Mouse (Mus musculus) heart, adult 8-10 months (tissue): ENCODE results near the gene Nek10. TPM values are rescaled to one million over a fixed set of nuclear protein-coding genes. Genes with fewer than 3 reads are reported as not detected.
"Not testable (repeated sequence)": the region's sequence is repeated elsewhere in the genome, so short reads cannot be mapped to it uniquely, and the experiment has no call there.

Experiments used
- DNase-seq: peaks from one replicate; pipeline ENCODE4 v3.0.0; 2022; ENCODE audit warnings: low spot score
- total RNA-seq, 4 experiments: library from RNA; stranded (reverse); gene quantifications; 2 replicates each; pipeline ENCODE4 v1.2.4; 2022

The Nek10 gene
- under 1 TPM; 0.11 to 0.19 (median 0.12) TPM for total RNA-seq

DNA sequence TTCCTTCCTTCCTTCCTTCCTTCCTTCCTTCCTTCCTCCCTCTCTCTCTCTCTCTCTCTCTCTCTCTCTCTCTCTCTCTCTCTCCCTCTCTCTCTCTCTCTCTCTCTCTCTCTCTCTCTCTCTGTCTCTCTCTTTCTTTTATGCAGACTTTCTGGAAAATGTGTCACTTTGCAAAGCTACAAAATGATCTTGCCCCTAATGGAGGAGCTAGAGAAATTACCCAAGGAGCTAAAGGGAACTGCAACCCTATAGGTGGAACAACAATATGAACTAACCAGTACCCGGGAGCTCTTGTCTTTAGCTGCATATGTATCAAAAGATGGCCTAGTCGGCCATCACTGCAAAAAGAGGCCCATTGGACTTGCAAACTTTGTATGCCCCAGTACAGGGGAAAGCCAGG, at the start of gene Nek10:
Nek10 (plus strand) TSS at position 301 of the 400 bp plus-strand sequence.
- not testable (repeated sequence) for DNase-seq

DNA sequence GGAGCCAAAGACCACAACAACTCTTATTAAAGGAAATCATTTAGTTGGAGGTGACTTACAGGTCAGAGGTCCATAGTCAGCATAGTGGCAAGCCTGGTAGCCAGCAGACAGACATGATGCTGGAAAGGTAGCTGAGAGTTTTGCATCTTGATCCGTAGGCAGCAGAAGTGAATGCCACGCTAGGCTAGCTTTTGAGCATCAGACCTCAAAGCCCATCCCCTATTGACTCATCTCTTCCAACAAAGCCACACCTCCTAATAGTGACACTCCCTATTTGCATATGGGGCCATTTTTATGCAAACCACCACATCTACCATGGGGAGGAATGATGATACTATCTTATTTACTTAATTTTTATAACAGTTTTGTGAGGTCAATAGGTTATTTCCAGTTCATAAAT, 22.0 kb upstream of the Nek10 start:
- no peak for DNase-seq

DNA sequence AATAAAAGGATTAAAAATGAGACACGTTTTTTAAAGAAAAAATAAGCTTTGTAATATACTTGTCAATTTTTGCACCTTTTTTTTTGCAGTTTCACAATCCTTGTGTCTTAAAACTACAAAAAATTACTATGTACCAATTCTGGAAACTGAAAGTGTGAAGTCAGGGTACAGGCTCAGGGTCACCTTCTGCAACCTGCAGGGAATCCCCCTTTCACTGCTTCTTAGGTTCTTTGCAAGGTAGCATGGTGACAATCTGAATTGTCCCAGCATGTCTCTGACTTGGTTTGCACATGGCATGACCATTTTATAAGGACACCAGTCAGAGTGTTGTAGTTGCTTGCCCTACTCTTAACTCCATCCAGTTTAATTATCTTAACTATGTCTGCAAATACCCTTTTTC, 19.0 kb upstream of the Nek10 start:
- DNase-seq, result no peak

- DNase-seq, result no peak
Observed at GRCm38 (mm10) chr14:14786979-14787378, 16.2 kb upstream of the Nek10 start.

DNA sequence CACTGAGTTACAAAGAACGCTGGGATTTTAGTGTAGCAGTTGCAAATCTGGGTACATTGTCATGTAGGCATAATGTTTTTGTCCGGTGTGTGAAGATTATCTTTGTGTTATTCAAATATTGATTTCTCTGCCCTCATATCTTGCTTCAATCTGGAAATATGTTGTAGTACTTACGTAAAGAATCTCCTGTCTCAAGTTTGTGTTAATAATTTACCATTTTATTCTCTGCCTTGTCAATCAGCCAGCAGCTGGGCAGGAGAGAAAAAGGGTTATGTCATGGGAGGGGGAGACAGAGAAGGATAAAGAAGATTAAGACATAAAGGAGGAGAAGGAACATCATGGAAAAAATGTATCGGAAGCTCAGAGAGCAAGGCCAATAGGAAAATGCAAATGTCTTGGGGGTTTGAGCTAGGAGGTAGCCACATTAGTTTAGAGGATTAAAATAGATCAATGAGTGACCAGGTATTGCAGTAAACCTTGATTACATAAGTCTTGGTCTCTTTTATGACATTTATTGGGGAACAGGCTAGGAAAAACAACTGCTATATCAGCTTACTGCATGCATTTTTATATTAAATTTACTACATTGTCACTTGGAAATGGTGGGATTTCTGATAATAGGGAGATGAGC, 13.3 kb upstream of the Nek10 start:
- no peak for DNase-seq

DNA sequence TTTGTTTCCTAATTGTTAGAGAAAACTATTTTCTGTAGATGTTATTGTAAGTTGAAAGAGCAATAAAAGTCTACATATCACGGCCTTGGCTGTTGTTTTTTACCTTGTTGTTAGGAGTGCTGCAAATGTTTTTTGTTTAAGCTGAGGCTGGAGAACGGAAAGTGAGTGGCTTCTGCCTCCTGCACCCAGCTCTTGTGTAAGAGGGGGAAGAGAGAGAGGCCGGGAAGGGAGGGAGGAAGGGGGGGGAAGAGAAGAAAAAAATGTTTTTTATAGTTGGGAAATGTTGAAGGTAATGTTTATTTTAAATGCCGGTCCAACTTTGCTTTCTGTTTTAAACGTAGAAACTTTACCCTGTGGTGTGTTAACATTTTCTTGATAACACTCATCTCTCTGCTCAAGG, 3.4 kb upstream of the Nek10 start:
- DNase-seq, result no peak

GRCm38 (mm10) chr14:14800332-14800731, 2.9 kb upstream of the Nek10 start:
- DNase-seq, result no peak

GRCm38 (mm10) chr14:14800810-14801209, 2.4 kb upstream of the Nek10 start:
- DNase-seq, result no peak

DNA sequence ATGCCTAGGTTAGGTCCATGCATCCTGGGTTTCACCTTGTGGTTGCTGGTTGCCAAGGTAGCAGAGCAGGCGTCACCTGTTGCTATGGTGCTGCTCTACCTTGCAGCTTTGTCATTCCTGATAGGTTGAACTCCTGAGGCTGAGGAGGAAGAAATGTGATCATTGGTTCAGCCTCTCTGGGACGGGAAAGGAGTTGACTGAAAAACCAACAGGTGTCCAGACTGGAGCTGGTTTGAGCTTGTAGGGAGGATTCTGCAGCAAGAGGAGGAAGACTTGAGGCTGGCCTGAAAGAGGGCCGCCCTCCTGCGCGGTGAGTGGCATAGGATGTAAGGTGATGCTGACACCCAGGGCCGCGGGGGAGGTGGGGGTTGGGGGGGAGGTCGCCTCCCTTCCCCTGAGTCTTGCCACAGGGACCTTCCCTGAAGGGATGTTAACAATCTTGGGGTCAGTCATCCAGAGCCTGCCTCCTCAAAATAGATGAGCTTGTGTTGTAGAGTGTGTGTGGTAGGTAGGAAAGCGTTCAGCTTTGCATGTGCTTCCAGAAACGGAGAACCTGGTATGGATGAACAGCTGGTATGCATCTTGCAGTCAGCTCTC, 804 bp downstream of the Nek10 start:
- DNase-seq, result no peak

GRCm38 (mm10) chr14:14804518-14805212, 1.4 kb downstream of the Nek10 start:
- no peak for DNase-seq

DNA sequence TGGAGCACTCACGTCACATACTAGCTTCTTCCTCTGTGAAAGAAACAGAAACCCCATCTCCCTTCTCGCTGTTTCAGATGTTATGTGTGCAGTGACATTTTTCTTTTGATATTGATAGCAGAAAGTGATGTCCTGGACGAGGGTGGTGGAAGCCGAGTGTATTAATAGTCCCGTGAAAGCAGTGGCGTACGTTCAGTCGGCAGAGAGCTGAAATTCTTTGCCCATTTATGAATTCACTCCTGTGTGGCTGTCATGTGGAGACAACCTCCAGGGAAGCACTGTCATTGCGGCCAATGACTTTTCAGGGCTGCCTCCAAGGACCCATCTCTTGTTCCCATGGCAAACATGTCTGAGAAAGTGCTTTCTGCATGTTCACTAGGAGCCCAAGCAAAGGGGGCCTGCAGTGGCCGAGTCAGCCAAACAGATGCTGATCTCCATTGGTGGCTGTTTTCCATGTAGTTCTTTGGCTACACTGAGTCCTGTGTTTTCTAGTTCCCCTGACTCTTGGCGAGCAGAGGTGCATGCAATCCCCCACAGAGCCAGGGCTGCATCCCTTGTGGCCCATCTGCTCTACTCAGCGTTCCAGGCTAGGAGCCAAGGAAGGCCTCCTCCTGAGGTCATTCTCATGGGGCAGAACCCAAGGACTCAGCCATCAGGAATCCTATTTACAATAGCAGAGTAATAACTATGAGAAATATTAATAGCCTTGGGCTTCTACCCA, 29.5 kb downstream of the Nek10 start:
- peak; percentile 85 for DNase-seq

- DNase-seq, result no peak
Observed at GRCm38 (mm10) chr14:14833498-14833897, 30.3 kb downstream of the Nek10 start.

DNA sequence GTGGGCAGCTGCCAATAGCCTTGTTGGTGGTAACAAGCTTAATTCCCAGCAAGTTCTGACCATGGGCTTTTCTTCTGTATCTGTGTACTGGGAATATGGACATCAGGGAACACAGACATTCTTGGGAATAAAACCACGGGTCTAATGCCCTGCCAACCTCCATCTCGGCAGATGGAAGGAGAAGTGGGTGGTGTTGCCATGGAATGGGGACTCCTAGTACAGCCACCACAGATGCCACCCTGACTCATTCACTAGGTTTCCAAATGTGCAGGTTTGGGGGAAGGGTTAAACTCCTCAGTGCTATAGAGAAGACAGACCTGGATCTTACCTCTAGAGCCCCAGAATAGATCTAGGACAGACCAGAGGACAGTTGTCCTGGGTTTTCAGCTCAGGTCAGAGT, 31.1 kb downstream of the Nek10 start:
- DNase-seq, result no peak

DNA sequence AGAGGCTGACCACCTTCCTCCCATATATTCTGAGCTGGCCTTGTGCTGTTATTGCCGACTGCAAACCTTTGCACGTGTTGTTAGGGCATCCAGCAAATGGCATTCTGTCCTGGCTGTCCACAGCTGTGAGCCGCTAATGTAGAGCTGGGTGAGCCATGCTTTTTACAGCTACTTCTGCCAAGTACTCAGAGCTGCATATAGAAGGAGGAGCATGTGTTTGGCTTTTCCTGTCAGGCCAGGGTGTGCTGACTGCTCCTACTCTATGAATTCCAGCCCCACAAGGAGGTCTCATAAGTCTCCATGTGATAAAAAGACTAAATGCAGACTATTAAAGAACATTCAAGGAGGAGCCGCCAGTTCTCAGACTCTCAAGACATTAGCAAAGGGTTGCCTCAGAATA, 34.4 kb downstream of the Nek10 start:
- DNase-seq, result no peak

- peak; percentile 17 for DNase-seq
Observed at GRCm38 (mm10) chr14:14838109-14838508, 34.9 kb downstream of the Nek10 start.

- no peak for DNase-seq
Observed at GRCm38 (mm10) chr14:14842734-14843530, 39.7 kb downstream of the Nek10 start.

- DNase-seq, result no peak
Observed at GRCm38 (mm10) chr14:14852838-14853237, 49.6 kb downstream of the Nek10 start.

DNA sequence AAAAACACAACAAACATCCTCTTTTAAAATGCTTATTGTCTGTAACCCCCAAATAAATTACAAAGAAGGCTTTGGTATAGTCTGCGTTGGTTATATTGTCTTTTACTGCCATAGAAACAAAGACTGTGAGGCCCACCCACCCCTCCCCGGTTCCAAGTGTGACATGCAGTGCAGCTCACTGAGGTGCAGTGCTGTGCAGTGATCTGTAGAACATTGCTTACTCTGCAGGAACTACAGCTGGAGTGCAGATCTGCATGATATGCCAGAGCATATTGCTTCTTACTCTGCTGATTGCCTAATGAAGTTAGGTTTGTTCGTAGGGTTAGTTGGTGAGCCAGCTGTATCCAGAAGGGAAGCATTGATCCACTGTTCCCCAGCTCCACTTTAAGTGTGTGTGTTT, 57.1 kb downstream of the Nek10 start:
- DNase-seq, result no peak

DNA sequence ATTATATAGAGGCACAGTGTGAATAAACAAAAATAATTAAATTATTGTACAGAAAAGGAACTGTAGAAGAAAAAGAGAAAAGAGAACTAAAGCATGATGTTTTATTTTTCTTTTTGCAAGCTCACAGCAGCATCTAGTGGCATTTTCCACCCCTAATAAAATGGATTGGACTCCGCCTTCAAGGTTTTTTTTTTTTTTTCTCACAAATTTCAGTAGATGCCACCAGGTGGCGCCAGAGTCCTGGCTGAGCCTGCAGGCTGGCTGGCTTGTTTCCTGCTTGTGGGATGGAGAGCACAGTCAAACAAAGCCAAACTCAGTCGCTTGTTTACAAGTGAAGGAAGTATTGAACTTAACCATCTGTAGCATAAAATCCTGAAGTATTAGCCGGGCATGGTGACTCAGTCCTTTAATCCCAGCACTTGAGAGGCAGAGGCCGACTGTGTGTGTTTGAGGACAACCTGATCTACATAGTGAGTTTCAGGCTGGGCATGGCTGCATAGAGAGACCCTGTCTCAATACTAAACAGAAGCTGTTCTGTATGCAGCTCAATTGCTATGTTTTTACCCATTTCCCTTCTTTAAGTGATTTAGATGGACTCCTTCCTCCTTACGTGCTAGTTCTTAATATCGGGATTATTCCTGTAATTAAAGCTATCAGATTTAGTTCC, 60.6 kb downstream of the Nek10 start:
- DNase-seq, result peak; percentile 82

DNA sequence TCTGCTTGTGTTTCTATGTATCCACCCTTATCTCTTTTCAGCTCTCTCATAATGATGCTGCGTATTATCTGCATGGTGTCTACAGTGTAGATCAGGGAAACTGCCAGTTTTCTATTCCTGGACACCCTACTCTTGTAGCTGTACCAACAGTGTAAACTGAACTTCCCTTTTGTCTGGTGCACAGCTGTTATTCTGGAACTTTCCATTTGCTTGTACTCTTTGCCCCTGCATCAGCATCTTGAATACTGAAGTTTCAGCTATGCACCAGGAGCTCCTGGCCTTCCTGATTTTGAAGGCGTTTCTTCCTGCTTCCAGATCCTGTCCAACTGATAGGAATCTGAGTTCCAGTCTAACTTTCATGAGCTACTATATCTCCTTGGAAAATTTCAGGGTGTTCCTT, 66.0 kb downstream of the Nek10 start:
- DNase-seq, result peak; percentile 31

DNA sequence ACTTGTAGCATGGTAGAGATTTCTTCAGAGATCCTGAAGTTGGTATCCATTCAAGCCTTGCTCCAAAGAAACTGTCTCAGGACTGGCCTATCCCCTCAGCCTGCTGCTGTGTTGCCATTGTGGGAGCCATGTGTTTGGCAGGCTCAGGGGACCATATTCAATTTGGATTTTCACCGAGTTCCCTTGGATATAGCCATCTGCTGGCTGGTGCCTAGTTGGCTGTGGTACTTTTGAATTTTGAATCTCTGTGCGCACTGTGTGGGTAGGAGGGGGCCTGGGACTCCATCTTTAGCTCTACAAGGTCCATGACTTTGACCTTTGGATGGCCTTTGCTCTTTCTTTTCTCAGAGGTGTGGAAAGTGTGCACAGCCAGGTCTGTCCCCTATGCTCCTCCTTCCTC, 66.8 kb downstream of the Nek10 start:
- no peak for DNase-seq
